Mouse (Mus musculus): ENCODE data around the gene Tctn1.

- TF ChIP-seq CTCF (IDR thresholded peaks at IDR 0.05; ENCODE audit: low read depth, low read length), result no peak
- no peak for TF ChIP-seq POLR2A (IDR thresholded peaks at IDR 0.05; ENCODE audit: extremely low read depth, insufficient read depth, low read length)
These were observed 19.5 kb upstream of the Tctn1 start for GRCm38 (mm10) chr5:122283828-122284182.

All from liver, adult 2 months (tissue).